Mouse (Mus musculus) G1E (cell line): ENCODE results near the gene Zfp106.

ENCODE experiments used
- CTCF ChIP-seq: IDR thresholded peaks from 2 replicates; pipeline ENCODE4 v1.5.1; 2012; ENCODE audit warnings: low read depth, low read length, inconsistent platforms, mixed read lengths
- GATA1 ChIP-seq: IDR thresholded peaks from 2 replicates; pipeline ENCODE4 v1.6.1; 2012; ENCODE audit warnings: borderline replicate concordance, low read length, inconsistent platforms, mixed read lengths
- GATA2 ChIP-seq: IDR thresholded peaks from 2 replicates; pipeline ENCODE4 v1.6.1; 2012; ENCODE audit warnings: low read depth, low read length, inconsistent platforms, borderline replicate concordance
- POLR2AphosphoS5 ChIP-seq: IDR thresholded peaks from 2 replicates; pipeline ENCODE4 v1.6.1; 2012; ENCODE audit warnings: low read depth, low read length, inconsistent platforms; ENCODE audit not compliant: insufficient replicate concordance
- TAL1 ChIP-seq: conservative IDR thresholded peaks from 2 replicates; pipeline ENCODE4 v1.6.1; 2012; ENCODE audit warnings: low read depth, low read length, inconsistent platforms, mixed read lengths

DNA sequence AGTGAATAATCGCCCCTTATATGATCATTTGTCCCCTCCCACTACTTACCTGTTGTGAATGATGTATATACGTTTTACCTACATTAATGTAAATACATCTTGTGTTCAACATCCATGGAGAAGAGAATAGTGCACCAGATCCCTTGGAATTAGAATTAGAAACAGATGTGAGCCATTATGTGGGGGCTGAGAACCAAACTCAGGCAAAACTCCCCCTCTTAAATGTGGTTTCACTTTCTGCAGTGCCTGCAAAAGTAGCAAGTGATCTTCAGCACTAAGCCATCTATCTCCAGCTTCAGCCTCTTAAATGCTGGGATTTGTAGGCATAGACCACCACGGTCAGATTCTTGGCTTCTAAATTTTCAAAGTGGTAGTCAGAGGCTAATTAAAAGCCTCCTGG, 11.5 kb upstream of the Zfp106 start:
- no peak for TF ChIP-seq CTCF
- TF ChIP-seq POLR2AphosphoS5 = no peak
- no peak for TF ChIP-seq GATA1
- no peak for TF ChIP-seq TAL1
- TF ChIP-seq GATA2 = no peak
